Mouse (Mus musculus) heart, postnatal 25 days (tissue): ENCODE measurements around the gene Rps26. TPM values are rescaled to one million over a fixed set of nuclear protein-coding genes. Genes with fewer than 3 reads are reported as not detected.
A peak's percentile ranks its signal among the peaks of the same experiment; 100 is the strongest.

Experiments
- DNase-seq: peaks from one replicate; pipeline ENCODE4 v3.0.0; 2022; ENCODE audit warnings: low spot score
- intact Hi-C: fragments of 180-260 bp; cut with DNase I; formaldehyde crosslinking; loops from one replicate; pipeline ENCODE4 v1.15.1; 2025
- total RNA-seq, 2 experiments: library from RNA; stranded (reverse); gene quantifications; 2 replicates each; pipeline ENCODE4 v1.2.3; 2021

The Rps26 gene
- 100 to 1,000 TPM; 253 to 266 TPM for total RNA-seq

DNA sequence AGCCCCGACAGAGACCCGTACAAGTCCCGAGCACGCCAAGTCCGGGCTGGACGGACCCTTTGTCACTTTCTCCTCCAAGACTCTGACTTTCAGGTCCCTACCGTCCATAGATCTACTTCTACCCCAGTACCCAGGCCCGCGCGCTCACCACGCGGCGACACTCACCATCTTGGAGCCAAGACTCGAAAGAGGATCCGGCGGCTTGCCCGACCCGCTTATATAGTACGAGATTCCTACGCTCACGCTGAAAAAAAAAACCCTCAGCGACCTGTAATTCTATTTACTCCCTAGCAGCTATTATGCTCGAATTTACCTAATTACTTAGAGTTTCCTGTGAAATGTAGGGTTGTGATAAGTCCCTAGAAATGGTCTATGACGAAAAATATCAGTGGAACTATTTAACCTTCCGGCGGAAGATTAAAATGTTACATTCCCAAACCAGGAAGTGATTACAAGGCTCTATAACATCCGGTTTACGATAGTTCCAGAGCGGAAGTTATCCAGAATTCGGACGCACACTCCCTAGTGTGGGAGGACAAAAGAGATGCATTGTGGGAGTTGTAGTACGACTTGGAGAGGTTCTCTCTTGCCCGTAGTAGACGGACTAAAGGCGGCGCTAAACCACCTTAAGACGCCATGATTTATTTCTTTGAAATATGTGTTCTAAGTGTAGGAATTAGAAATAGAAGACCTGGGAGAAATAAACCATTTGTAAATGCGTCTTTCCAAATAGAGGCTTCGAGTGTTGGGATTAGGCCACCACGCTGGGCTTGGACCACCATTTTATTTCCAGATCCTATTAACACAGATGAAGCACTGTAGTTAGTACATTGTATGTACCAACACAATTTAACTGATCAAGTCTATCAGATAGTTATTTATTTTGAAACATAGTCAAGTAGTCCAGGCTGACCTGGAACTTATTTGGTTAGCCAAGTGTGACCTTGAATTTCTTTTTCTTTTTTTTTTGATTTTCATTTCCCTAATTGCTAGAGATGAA, at the start of gene Rps26:
Rps26 (minus strand) TSS at position 437 of the 1,000 bp plus-strand sequence.
- intact Hi-C loops: loop anchor here (5.0 kb wide), 1 partner anchor 46 kb away; the partner anchor contains the start of gene Suox
- peak; percentile 79 for DNase-seq

DNA sequence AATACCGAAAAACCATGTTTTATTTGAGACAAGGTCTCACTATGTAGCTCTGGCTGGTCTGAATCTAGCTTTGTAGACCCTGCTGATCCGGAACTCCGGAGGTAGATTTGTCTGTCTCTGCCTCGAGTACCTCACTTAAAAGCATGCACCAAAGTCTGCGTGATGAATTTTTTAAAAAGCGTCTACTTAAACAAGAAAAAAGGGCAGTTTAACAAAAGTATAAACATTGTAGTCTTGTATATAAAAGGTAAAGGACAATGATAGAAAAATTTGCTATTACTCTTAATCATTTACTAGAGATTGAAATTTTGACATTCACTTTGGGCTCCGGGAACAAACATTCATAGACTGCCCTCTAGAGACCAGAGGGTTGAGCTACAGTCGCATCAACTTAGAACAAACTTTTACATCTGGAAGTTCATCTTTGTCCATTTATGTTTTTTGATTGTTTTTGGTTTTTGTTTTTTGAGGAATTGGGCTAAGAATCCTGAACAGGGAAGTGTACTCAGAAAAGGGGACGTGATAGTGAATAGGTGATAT, 48.0 kb upstream of the Rps26 start:
- no peak for DNase-seq
- intact Hi-C loops: loop anchor here (5.0 kb wide), 2 partner anchors 47 to 107 kb away; partner anchors contain the start of genes Pa2g4 and Rps26

DNA sequence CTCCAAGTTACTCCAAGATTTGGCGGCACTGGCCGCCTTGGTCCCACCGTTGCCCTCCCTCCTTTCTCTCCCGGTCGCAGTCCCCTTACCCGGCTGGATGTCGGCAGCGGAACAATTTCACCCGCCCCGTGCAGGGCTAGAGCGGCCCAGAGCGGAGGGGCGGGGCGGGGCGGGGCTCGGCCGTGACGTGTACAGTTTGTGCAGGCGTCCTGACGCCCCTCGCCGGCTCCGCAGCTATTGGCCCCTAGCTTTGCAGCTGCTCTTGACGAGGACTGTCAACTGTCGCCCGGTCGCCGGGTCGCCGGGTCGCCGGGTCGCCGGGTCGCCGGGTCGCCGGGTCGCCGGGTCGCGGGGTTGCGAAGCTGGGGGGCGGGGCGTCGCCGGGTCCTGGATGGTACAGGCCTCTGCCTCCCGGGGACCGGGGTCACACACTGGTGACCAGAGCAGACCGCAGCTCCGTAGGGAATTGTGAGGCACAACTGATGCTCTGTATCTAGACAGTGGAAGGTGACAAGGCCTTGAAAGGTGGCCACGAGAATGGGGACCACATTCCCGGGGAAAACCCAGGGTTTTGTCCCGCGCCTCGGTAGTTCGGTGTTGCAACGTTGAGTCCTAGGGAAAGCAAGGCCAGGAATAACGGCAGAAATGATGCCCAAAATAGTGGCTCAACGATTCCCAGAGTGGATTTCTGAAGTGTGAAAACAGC, 47.4 kb upstream of the Rps26 start, which contains the start of gene Suox:
Suox (minus strand) TSS at position 311 of the 706 bp plus-strand sequence.
- peak; percentile 71 for DNase-seq
- intact Hi-C loops: loop anchor here (2.0 to 5.0 kb wide), 3 partner anchors 47 to 107 kb away; partner anchors contain the start of genes Pa2g4 and Rps26

DNA sequence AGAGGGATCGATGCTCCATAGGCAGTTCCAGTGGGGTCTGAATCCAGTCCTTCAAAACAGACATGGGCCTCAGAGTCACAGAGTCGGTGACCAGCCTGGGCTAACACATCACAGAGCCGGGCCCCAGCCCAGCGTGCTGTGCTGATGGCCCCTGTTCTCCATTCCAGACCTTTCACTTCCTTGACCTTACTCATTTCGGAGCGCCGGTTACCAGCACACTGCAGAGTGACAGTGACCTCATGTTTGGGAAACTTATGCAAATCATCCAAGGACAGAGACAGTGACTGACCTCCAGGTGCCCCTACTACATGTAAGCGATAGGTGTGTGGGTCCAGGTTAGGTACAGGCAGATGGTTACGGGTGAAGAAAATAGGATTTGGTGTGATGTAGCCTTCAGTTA, 44.6 kb upstream of the Rps26 start:
- DNase-seq: no peak
- intact Hi-C loops: loop anchor here (5.0 kb wide), 2 partner anchors 44 to 104 kb away; partner anchors contain the start of genes Pa2g4 and Rps26

DNA sequence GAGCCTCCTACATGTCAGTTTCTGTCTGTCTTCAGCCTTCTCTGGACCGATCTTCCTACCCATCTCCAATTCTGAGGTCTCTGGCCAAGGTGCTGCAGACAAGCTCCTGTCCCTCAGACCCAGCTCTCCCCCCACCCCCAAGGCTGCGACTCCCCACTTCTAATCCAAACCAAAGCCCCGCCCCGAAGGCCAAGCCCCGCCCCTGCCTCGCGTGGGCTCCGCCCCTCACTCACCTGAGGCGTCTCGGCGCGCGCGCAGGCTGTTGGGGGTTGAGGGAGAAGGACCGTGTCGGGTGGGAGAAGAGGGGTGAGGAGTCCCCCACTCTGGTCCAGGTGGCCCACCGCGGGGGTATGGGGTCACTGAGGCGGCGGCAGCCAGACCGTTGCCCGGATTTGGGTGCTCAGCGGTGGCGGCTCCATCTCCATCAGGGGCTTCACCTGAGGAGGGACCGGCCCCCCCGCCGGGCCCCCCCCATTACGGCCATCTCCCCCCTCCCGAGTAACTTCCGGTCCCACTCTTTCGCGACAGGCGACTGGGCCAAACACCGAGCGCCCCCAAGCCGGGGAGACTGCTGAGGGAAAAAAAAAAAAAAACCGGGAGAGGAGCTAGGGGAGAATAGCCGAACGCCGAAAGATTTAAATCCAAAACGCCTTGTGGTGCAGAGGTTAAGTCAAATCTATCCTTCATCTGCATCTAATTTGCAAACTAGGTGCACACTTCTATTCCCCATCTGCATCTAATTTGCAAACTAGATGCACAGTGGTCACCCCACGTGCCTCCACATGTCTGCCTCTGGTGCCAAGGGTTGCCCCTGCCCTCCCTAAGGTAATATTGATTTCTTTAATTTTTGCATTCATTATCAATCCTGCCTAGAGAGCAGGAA, 42.5 kb upstream of the Rps26 start:
- intact Hi-C loops: no loop called here
- DNase-seq: no peak

DNA sequence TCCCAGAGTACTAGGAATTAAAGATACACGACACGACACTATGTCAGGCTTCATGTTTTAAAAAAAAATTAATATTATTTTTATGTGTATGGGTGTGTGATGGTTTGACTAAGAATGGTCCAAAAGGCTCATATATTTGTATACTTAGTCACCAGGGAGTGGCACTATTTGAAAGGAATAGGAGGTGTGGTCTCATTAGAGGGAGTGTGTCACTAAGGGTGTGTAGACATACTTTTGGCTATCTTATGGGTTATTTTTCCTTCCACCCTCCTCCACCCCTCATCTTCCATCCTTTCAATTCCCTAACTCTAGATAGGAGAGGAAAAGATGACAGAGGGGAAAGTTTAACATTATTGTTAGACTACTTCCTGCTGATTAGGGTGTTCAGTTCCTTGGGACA, 39.3 kb upstream of the Rps26 start:
- intact Hi-C loops: no loop called here
- no peak for DNase-seq

DNA sequence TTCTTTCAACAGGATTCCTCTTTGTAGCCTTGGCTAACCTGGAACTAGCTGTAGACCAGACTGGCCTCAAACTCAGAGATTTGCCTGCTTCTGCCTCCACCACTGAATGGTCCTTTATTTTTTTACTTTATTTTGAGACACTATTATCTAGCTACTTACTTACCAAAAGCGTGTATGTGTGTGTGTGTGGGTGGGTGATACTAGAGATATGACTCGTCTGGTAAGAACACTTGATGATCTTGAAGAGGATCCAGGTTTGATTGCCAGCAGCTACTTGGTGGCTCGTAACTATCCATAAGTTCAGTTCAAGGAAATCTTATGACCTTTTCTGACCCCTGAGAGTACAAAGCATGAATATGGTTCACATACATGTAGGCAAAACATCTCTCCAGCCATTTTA, 38.8 kb upstream of the Rps26 start:
- intact Hi-C loops: no loop called here
- DNase-seq: no peak

DNA sequence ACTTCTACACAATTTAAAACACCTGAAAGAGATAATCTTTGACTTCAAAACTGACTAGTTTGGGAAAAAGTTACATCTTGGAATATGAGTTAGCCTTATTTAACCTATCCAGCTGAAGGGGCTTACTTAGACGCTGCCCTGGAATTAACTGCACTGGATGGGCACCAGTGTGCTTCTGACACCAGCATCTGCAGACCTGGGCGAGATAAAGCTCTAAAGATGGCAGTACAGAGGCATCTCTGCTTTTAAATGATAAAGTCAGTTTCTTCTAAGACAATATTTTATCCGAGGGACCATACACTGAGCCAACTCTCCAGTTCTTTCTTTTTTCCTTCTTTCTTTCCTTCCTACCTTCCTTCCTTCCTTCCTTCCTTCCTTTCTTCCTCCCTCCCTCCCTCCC, 38.3 kb upstream of the Rps26 start:
- no peak for DNase-seq
- intact Hi-C loops: no loop called here

DNA sequence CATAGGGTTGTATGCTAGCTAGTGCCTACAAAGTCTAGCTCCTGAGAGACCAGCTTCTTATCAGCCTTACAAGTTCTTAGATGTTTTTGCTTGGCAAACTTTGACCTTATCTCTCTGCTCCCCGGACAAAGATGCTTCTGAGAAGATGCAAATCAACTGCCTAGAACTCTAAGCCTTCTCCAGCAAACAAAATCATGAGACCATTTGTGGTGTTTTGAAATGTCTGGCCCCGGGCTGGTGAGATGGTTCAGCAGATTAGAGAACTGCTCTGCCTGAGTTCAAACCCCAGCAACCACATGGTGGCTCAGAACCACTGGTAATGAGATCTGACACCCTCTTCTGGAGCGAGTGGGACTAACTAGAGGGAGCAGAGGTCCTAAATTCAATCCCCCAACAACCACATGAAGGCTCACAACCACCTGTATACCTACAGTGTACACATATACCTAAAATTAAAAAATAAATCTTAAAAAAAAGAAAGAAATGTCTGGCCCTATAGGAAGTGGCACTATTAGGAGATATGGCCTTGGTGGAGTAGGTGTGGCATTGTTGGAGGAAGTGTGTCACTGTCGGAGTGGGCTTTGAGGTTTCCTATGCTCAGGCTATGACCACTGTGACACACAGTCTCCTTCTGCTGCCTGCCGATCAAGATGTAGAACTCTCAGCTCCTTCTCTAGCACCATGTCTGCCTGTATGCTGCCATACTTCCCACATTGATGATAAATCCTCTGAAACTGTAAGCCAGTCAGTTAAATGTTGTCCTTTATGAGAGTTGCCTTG, 37.1 kb upstream of the Rps26 start:
- no peak for DNase-seq
- intact Hi-C loops: no loop called here

DNA sequence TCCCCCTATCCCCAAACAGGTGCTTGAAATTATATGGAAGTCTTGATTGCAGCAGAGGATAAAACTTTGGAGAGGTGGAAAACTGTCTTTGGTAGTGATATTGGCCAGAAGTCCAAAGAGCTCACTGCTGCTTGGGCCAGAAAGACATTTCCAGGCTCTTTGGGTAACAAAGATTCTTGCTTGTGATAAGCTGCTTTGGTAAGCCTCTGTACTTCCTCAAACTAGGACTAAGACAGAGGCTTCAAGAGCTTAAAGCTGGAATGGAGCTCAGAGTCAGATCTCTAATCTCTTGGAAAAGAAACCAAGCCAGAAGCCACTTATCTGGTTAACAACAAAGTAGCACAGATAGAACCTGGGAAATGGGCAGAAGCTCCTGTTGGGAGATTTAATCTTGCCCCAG, 35.9 kb upstream of the Rps26 start:
- intact Hi-C loops: no loop called here
- no peak for DNase-seq

DNA sequence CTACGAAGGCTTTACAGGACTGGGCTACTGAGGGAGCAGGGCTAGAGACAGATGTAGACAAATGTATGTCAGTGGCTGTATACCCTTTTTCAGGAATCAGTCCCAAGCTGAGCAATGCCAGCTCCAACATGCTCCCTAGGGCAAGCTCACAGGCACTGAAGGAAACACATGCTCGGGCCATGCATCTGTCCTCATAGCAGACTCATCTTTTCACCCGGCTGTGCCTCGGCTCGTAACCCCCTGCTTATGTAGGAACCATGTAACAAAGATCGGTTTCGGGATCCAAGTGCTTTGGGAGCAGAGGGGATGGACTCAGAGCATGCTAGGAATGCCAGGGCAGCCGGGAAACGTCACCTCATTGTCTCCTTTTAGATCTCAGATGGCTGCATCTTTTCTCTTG, 32.9 kb upstream of the Rps26 start:
- DNase-seq: no peak
- intact Hi-C loops: no loop called here

DNA sequence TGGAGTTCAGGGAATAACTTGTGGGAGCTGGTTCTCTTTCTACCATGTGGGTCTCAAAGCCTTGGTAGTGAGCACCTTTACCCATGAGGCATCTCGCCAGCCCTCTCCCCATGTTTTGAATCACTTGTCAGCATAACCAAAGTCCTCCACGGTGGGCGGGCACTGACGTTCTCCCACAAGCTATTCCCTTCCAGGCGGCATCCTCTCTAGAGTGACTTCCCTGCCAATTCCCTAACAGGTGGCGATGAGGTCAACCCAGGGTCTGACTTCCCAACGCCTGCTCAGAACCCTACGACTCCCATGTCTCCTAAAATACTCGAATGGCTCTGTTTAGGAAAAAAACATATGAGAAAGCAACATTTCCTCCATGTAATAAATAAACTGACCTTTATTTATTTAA, 31.3 kb upstream of the Rps26 start:
- intact Hi-C loops: no loop called here
- DNase-seq: no peak

DNA sequence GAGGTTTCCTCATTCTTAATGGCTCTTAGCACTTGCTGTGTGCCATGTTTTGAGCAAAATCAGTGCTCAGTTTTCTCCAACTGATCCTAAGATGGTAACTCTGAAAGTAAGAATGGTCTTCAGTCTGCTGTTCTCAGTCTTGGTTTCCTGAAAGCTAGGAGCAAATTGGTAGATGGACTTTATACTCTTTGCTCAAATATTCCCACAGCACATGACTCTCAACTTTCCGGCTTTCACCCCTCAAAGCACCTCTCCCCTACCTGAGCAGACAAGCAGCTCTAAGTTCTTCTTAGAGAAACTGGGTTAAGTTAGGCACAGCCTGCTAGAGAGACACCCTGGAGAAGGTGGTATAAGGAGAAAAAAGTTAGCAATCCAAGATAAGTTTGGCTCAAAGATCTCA, 30.2 kb upstream of the Rps26 start:
- no peak for DNase-seq
- intact Hi-C loops: no loop called here

DNA sequence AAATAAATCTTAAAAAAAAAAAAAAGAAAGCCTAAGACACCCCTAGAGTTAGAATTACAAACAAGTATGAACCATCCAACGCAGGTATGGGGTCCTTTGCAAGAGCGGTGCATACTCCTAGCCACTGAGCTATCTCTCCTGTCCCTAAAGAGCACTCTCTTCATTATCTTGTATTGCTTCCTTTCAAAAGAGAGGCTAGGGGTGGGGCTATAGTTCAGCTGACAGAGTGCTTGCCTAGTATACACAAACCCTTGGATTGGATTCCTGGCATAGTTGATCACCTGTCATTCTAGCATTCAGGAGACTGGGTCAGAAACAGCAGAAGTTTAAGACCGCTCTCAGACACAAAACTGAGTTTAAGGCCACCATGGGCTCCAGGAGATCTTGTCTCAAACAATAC, 28.7 kb upstream of the Rps26 start:
- intact Hi-C loops: no loop called here
- DNase-seq: no peak

DNA sequence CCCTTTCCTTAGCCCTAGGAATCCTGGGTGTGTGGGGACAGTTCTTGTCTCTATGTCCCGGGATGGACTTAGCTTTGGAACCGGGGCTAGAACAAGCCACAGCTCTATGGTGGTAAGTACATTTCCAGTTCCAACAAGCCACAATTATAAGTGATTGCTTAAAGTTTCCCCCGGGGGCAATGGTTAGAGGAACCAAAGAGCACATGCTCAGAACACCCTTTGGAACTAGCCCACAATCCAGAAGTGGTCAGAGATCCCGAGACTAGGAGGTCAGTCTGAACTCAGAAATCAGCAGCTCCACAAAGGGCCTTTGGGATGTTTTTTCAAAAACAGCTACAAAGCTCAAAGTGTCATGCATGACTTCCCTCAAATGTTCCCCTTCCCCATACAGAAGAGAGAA, 27.3 kb upstream of the Rps26 start:
- intact Hi-C loops: no loop called here
- no peak for DNase-seq

DNA sequence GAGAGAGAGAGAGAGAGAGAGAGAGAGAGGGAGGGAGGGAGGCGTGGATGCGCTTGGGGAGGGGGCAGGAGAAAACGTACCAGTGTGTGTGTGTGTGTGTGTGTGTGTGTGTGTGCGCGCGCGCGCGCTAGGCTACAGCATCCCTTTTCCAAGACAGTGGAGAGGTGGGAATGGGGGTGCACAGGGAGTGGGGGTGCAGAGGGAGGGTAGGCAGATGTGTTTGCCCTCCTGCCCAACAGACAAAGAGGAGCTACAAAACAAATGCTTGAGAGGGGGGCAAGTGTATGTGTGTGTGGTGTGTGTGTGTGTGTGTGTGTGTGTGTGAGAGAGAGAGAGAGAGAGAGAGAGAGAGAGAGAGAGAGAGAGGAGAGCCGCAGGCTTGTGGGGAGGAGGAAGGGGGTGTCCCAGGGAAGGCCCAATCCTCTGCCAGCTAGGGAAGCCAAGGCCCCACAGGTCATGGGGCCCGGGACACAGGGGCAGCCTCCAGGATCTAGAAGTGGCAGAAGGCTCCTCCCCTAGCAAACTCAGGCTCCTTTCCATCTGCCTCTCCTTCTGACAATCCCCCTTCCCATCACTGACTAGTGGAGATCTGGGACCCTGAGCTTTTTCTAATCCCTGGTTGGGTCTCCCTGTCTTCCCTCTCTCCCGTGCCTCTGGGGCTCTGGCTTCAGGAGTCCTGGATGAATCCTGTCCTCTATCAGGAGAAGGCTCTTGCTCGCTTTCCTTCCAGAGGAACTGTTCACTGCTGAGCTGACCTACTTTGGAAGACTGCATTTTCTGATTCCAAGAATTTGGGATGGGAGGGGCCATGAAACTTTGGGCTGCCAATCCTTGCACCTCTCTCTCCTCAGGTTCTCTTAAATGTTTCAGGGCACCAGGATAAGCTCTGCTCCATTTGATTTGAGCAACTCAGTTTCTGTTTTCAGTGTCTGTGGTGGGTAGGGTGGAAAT, 19.9 kb upstream of the Rps26 start:
- intact Hi-C loops: no loop called here
- no peak for DNase-seq

DNA sequence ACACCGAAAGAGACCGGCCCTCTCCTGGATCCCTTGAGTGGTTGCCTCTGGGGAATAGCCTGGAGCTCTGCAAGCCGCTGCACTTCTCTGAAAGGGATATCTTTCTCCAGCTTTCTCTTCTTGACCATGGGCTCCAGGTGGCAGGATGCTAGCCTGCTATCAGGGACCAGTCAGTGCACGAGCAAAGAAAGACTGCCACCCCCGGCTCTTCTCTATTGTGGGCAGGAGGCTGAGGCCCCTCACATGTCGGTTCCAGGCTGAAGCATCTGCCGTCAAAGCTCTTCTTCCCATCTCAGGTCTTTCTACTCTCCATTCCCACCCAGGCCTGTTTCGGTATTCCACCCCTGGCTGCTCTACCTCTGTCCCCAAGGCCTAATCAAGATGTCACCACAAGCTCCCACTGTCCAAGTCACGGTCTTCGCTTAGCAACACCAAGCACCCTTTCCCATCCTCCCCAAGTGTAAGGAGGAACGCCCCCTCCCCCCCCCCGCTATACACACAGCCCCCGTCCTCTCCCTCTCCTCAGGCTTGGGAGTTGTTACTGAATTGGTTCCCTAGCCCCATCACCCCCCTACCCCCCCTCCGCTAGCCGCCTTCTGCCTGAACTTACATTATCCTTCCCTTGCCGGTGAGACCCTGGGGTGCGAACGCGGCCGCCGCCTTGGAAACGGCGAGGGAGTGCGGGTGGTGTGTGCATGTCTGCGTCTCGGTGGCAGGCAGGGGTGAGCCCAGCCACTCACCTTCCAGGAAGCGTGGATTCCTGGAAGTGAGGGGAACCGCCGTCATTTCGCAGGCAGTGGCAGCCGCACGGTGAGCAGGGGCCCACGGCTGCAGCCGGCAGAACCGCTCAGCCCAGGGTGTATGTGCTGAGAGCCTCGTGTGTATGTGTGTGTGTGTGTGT, 18.8 kb upstream of the Rps26 start, which contains the start of gene Ikzf4:
Ikzf4 (minus strand) TSS at position 881 of the 901 bp plus-strand sequence.
- no peak for DNase-seq
- intact Hi-C loops: no loop called here
